Mouse (Mus musculus): ENCODE measurements around the gene Sipa1l1.

DNA sequence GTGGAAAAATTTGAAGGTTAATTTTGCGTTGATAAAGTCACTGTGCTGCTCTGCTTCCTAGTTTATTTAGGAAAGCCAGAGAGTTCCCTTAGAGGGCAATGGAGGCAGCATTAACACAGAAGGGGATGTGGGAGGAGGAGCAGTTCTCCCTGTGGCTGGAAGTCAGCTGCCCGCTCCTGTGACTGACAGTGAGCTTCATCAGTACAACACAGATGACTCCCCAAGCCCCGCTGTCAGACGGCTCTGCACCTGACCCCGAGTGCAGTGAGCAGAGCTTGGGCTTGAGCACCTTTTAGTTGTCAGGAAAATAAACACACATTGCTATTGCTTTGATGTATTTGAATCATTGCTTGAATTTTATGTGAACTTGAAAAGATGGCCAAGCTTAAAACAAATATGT is 117.7 kb downstream of the Sipa1l1 start:
- no peak for TF ChIP-seq POLR2A (IDR thresholded peaks at IDR 0.05; ENCODE audit: low read depth, low read length)
- no peak for TF ChIP-seq CTCF (IDR thresholded peaks at IDR 0.05; ENCODE audit: borderline replicate concordance, insufficient read depth, low read length)

Measured in embryonic fibroblast, embryonic 13.5 days (primary cell).